Mouse (Mus musculus): ENCODE measurements around the gene Hspa14. TPM values are rescaled to one million over a fixed set of nuclear protein-coding genes. Genes with fewer than 3 reads are reported as not detected.
A peak's percentile ranks its signal among the peaks of the same experiment; 100 is the strongest.

Gene Hspa14
- polyA plus RNA-seq, 1 experiment from 2014 or later, result 86.8 TPM

- ATAC-seq (ENCODE audit: insufficient number of reproducible peaks, low FRiP score, low TSS enrichment, low read depth), result no peak
- H3K4me2 ChIP-seq (replicated peaks), result no peak overlapping the region
- H3K9me3 ChIP-seq (replicated peaks), result no peaks in the 10 kb centered on the region
- H3K4me3 ChIP-seq (replicated peaks), result no peak overlapping the region
- H3K9ac ChIP-seq, result no peak overlapping the region
- H3K27ac ChIP-seq (replicated peaks), result no peak overlapping the region
- no peaks in the 10 kb centered on the region for H3K36me3 ChIP-seq
- H3K4me1 ChIP-seq, result peaks cover 5% of the 10 kb centered on the region; the same call in 1 of the 2 replicates
- no peaks in the 10 kb centered on the region for H3K27me3 ChIP-seq
- 79% methylated on average over 3 of the region's 3 CpGs for WGBS
Measured at GRCm38 (mm10) chr2:3480239-3480638, 32.4 kb downstream of the Hspa14 start.

GRCm38 (mm10) chr2:3475746-3476251 is 36.8 kb downstream of the Hspa14 start:
- Histone ChIP-seq H3K4me2 (replicated peaks) (peak overlapping the region; percentile 63), H3K4me1 (peaks cover 15% of the 10 kb centered on the region), H3K27me3 (no peaks in the 10 kb centered on the region), H3K36me3 (no peaks in the 10 kb centered on the region), H3K27ac (replicated peaks) (no peak overlapping the region), H3K9me3 (replicated peaks) (no peaks in the 10 kb centered on the region), H3K4me3 (replicated peaks) (no peak overlapping the region), H3K9ac (no peak overlapping the region)
- WGBS, result 57% methylated on average over 3 of the region's 3 CpGs
- ATAC-seq (ENCODE audit: insufficient number of reproducible peaks, low FRiP score, low TSS enrichment, low read depth), result no peak

GRCm38 (mm10) chr2:3474861-3475283 is 37.7 kb downstream of the Hspa14 start, which contains the start of gene Suv39h2:
Suv39h2 (minus strand) TSS chr2:3475031.
- Histone ChIP-seq H3K36me3 (no peaks in the 10 kb centered on the region), H3K27ac (replicated peaks) (peak within 1 kb of the TSS; percentile 91), H3K4me3 (replicated peaks) (peak within 1 kb of the TSS; percentile 92), H3K27me3 (no peaks in the 10 kb centered on the region), H3K9ac (peak within 1 kb of the TSS; percentile 59), H3K4me1 (peaks cover 15% of the 10 kb centered on the region), H3K4me2 (replicated peaks) (peak within 1 kb of the TSS; percentile 63), H3K9me3 (replicated peaks) (no peaks in the 10 kb centered on the region)
- under 1% methylated on average over 41 of the region's 42 CpGs for WGBS
- peak; percentile 98 for ATAC-seq (ENCODE audit: insufficient number of reproducible peaks, low FRiP score, low TSS enrichment, low read depth)

DNA sequence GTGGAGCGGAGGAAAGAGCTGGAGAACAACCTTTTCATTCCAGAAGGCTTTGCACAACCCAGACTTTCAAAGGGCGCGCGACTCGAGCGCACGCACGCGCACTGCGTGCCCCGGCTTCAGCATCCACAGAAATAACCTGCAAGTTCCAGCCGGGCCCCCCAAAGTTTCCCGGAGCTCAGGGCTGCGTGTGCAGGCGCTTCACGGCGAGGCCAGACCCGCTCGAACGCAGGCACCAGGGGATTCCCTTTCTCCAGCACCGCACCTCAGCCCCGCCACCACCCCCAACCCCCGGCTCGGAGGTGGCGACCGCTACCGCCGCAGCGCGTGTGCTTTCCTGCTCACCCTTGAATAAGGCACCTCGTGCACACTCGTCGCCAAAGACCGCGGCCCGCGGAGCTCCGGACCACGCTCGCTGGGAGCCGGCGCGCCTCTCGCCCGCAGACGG is 38.2 kb downstream of the Hspa14 start:
- H3K27me3 ChIP-seq, result no peaks in the 10 kb centered on the region
- WGBS, result 0% methylated on average over 46 of the region's 46 CpGs
- peaks cover 15% of the 10 kb centered on the region for H3K4me1 ChIP-seq
- H3K36me3 ChIP-seq, result no peaks in the 10 kb centered on the region
- no peaks in the 10 kb centered on the region for H3K9me3 ChIP-seq (replicated peaks)
- H3K4me2 ChIP-seq (replicated peaks), result peak overlapping the region; percentile 63
- peak overlapping the region; percentile 92 for H3K4me3 ChIP-seq (replicated peaks)
- H3K9ac ChIP-seq, result peak overlapping the region; percentile 59
- ATAC-seq (ENCODE audit: insufficient number of reproducible peaks, low FRiP score, low TSS enrichment, low read depth), result peak; percentile 74
- peak overlapping the region; percentile 91 for H3K27ac ChIP-seq (replicated peaks)

DNA sequence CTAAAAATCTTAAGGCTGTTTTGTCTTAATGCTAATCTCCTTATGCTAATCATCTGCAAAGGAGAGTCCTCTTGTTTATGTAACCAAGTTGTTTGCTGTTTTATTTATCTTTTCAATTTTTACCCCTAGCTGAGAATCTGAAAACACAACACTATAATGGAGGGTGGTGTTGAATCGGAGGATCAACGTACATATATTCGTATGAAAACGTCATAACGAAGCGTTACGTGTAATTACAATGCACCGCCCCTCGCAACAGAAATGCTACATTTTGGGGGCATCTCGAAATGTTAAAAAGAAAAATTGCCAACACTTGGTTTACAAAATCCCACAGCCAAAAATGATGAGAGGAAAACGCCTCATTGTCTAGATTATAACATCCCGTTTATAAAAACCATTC is 38.7 kb downstream of the Hspa14 start:
- H3K27me3 ChIP-seq, result no peaks in the 10 kb centered on the region
- peak overlapping the region; percentile 59 for H3K9ac ChIP-seq
- H3K36me3 ChIP-seq, result no peaks in the 10 kb centered on the region
- no peak for ATAC-seq (ENCODE audit: insufficient number of reproducible peaks, low FRiP score, low TSS enrichment, low read depth)
- peak overlapping the region; percentile 91; the same call in 1 of the 2 replicates for H3K27ac ChIP-seq (replicated peaks)
- under 1% methylated on average over 12 of the region's 12 CpGs for WGBS
- H3K4me3 ChIP-seq (replicated peaks), result peak overlapping the region; percentile 92
- peak overlapping the region; percentile 63 for H3K4me2 ChIP-seq (replicated peaks)
- no peaks in the 10 kb centered on the region for H3K9me3 ChIP-seq (replicated peaks)
- H3K4me1 ChIP-seq, result peaks cover 15% of the 10 kb centered on the region

DNA sequence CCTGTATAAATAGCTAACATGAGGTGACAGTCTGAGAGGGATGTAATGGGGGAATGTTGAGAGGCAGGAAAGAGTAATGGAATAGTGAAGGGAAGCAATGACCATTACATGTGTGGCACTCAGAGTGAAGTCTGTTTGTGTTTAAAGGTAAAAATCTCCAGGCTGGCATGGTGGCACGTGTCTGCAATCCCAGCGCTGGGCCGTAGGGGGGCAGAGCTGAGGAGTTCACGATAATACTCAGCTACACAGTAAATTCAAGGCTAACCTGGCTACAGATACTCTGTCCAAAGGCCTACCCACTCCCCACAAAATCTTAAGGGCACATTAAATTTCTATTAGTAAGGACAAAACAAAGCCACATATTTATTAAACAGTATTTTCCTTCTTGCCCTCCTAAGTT is 56.0 kb downstream of the Hspa14 start:
- Histone ChIP-seq H3K4me2 (replicated peaks) (no peak overlapping the region), H3K9me3 (replicated peaks) (no peaks in the 10 kb centered on the region), H3K4me3 (replicated peaks) (no peak overlapping the region), H3K4me1 (no peaks in the 10 kb centered on the region), H3K27me3 (no peaks in the 10 kb centered on the region), H3K27ac (replicated peaks) (no peak overlapping the region), H3K9ac (no peak overlapping the region), H3K36me3 (peaks cover 15% of the 10 kb centered on the region; the same call in 1 of the 2 replicates)
- WGBS, result 82% methylated on average over 4 of the region's 4 CpGs
- ATAC-seq (ENCODE audit: insufficient number of reproducible peaks, low FRiP score, low TSS enrichment, low read depth), result no peak

DNA sequence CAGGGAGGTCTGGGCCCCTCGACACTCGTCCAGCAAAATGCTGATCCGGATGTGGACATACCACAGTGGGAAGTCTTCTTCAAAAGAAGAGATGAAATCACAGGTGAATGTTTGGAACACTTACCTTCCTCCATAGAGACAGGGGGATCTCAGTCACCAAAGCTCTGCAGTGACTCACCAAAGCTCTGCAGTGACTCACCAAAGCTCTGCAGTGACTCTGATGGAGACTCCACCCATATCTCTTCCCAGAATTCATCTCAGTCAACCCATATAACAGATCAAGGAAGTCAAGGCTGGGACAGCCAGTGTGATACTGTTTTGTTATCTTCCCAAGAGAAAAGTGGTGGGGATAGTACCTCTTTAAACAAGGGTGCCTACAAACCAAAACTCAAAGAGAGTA is 59.5 kb downstream of the Hspa14 start:
- H3K27me3 ChIP-seq, result no peaks in the 10 kb centered on the region
- ATAC-seq (ENCODE audit: insufficient number of reproducible peaks, low FRiP score, low TSS enrichment, low read depth), result no peak
- H3K27ac ChIP-seq (replicated peaks), result no peak overlapping the region
- no peaks in the 10 kb centered on the region for H3K4me1 ChIP-seq
- WGBS, result 94% methylated on average over 3 of the region's 3 CpGs
- H3K9me3 ChIP-seq (replicated peaks), result no peaks in the 10 kb centered on the region
- no peak overlapping the region for H3K4me2 ChIP-seq (replicated peaks)
- H3K4me3 ChIP-seq (replicated peaks), result no peak overlapping the region
- H3K9ac ChIP-seq, result no peak overlapping the region
- peaks cover 17% of the 10 kb centered on the region; the same call in 1 of the 2 replicates for H3K36me3 ChIP-seq

- Histone ChIP-seq H3K27me3 (no peaks in the 10 kb centered on the region), H3K36me3 (peaks cover 16% of the 10 kb centered on the region; the same call in 1 of the 2 replicates), H3K4me3 (replicated peaks) (no peak overlapping the region), H3K4me1 (no peaks in the 10 kb centered on the region), H3K9me3 (replicated peaks) (no peaks in the 10 kb centered on the region), H3K4me2 (replicated peaks) (no peak overlapping the region), H3K9ac (no peak overlapping the region), H3K27ac (replicated peaks) (no peak overlapping the region)
- no peak for ATAC-seq (ENCODE audit: insufficient number of reproducible peaks, low FRiP score, low TSS enrichment, low read depth)
- 68% methylated on average over 2 of the region's 2 CpGs for WGBS
Measured at GRCm38 (mm10) chr2:3449431-3449830, 63.2 kb downstream of the Hspa14 start.

DNA sequence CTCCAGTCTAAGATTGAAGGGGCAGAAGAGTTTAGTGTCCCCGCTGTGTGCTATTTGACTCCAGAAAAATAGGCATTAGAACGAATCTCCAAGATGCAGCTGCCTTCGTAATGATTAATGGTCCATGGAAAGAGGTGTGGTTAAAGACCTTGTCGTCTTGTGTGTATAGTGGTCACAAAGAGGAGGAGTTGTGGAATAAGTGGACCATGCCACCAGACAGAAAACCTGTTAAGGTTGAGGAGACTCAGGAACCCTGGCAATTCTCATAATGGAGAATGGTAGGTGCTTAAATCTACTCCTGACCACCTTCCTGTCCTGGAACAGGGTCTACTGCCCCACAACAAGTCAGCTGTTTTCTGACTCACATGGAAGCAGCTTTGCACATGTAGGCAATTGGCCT is 66.6 kb downstream of the Hspa14 start:
- Histone ChIP-seq H3K36me3 (peaks cover 2% of the 10 kb centered on the region; the same call in 1 of the 2 replicates), H3K4me1 (no peaks in the 10 kb centered on the region), H3K4me3 (replicated peaks) (no peak overlapping the region), H3K4me2 (replicated peaks) (no peak overlapping the region), H3K9ac (no peak overlapping the region), H3K9me3 (replicated peaks) (no peaks in the 10 kb centered on the region), H3K27ac (replicated peaks) (no peak overlapping the region), H3K27me3 (no peaks in the 10 kb centered on the region)
- ATAC-seq (ENCODE audit: insufficient number of reproducible peaks, low FRiP score, low TSS enrichment, low read depth), result no peak
- WGBS, result 81% methylated on average over 4 of the region's 4 CpGs

- H3K9me3 ChIP-seq (replicated peaks), result no peaks in the 10 kb centered on the region
- no peak overlapping the region for H3K4me2 ChIP-seq (replicated peaks)
- no peak overlapping the region for H3K9ac ChIP-seq
- H3K27me3 ChIP-seq, result no peaks in the 10 kb centered on the region
- no peak for ATAC-seq (ENCODE audit: insufficient number of reproducible peaks, low FRiP score, low TSS enrichment, low read depth)
- WGBS, result 55% methylated on average over 7 of the region's 7 CpGs
- H3K36me3 ChIP-seq, result no peaks in the 10 kb centered on the region
- H3K4me3 ChIP-seq (replicated peaks), result no peak overlapping the region
- H3K27ac ChIP-seq (replicated peaks), result no peak overlapping the region
- no peaks in the 10 kb centered on the region for H3K4me1 ChIP-seq
Measured at GRCm38 (mm10) chr2:3444206-3444605, 68.4 kb downstream of the Hspa14 start.
